Mouse (Mus musculus) midbrain, embryonic 10.5 days (tissue): ENCODE results near the gene Cby1. TPM values are rescaled to one million over a fixed set of nuclear protein-coding genes. Genes with fewer than 3 reads are reported as not detected.

ENCODE experiments used
- DNase-seq: peaks from one replicate; pipeline ENCODE4 v3.0.0-alpha.2; 2017; ENCODE audit warnings: low spot score
- H3K27ac ChIP-seq: fragments of 300-500 bp; sonication (generic); replicated peaks from 2 replicates; pipeline ENCODE4 v1.5.1; 2016; ENCODE audit warnings: mild to moderate bottlenecking
- H3K27me3 ChIP-seq: fragments of 300-500 bp; sonication (generic); 2 replicates; pipeline ENCODE4 v1.6.1; 2016; ENCODE audit warnings: low read depth, mild to moderate bottlenecking; ENCODE audit not compliant: poor library complexity, severe bottlenecking
- H3K36me3 ChIP-seq: fragments of 300-500 bp; sonication (generic); 2 replicates; pipeline ENCODE4 v1.6.1; 2016; ENCODE audit warnings: mild to moderate bottlenecking, moderate library complexity
- H3K4me1 ChIP-seq: fragments of 300-500 bp; sonication (generic); 2 replicates; pipeline ENCODE4 v1.6.1; 2016
- H3K4me3 ChIP-seq: fragments of 300-500 bp; sonication (generic); 2 replicates; pipeline ENCODE4 v1.5.1; 2016; ENCODE audit warnings: mild to moderate bottlenecking, moderate library complexity
- H3K9me3 ChIP-seq: fragments of 300-500 bp; sonication (generic); replicated peaks from 2 replicates; pipeline ENCODE4 v1.6.1; 2016; ENCODE audit warnings: mild to moderate bottlenecking
- WGBS: fragments of 180-500 bp; shearing (Covaris S2); methylation state at CpG from one replicate; pipeline ENCODE4 v1.1.7; 2016; 5-methylcytosine and 5-hydroxymethylcytosine counted together
- polyA plus RNA-seq: library from polyadenylated mRNA; unstranded; fragments of >200 nt; fragmentation: Nextera tagmentation; extraction: Ambion mirVana; gene quantifications from 2 replicates; pipeline ENCODE4 v1.2.1, GENCODE M21; 2016

Gene Cby1
- polyA plus RNA-seq, 1 experiment from 2014 or later = 89.1 TPM

DNA sequence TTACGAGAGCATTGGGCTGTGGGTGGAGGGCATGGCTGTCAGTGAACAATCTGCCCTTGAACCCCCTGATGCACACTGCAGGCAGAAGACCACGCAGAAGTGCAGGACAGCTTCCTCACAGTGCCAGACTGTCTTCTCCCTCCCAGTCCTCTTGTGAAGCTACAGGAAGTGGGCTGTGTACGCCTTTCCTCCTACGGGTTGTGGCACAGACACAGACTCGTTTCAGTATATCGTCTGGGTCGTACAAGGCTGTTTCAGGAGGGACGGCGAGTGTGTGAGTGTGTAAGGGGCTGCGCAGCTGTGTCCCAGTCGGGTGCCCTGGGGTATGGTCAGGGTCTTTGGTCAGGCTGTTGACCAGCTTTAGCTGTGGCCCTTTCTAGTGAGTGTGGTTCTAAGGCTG lies 34.7 kb downstream of the Cby1 start:
- 88% methylated on average over 11 of the region's 11 CpGs for WGBS
- H3K36me3 ChIP-seq = peaks cover 39% of the 10 kb centered on the region
- H3K4me1 ChIP-seq = peaks cover 46% of the 10 kb centered on the region
- no peaks in the 10 kb centered on the region for H3K27me3 ChIP-seq
- H3K27ac ChIP-seq = 0 out of 2 replicates have a peak overlapping the region, but pooled peaks have one; percentile 18
- H3K9me3 ChIP-seq = no peaks in the 10 kb centered on the region
- no peak for DNase-seq
- H3K4me3 ChIP-seq = peak overlapping the region; percentile 5; the same call in 1 of the 2 replicates

- no peaks in the 10 kb centered on the region for H3K9me3 ChIP-seq
- no peak for DNase-seq
- peaks cover 46% of the 10 kb centered on the region for H3K36me3 ChIP-seq
- 89% methylated on average over 4 of the region's 4 CpGs for WGBS
- H3K27ac ChIP-seq = no peak overlapping the region
- peaks cover 40% of the 10 kb centered on the region for H3K4me1 ChIP-seq
- no peak overlapping the region for H3K4me3 ChIP-seq
- H3K27me3 ChIP-seq = no peaks in the 10 kb centered on the region
Observed at GRCm38 (mm10) chr15:79694512-79694911, 35.5 kb downstream of the Cby1 start.

- Histone ChIP-seq H3K4me1 (peaks cover 33% of the 10 kb centered on the region), H3K27ac (no peak overlapping the region), H3K36me3 (peaks cover 48% of the 10 kb centered on the region), H3K4me3 (no peak overlapping the region), H3K9me3 (no peaks in the 10 kb centered on the region), H3K27me3 (no peaks in the 10 kb centered on the region)
- WGBS = 80% methylated on average over 3 of the region's 3 CpGs
- DNase-seq = no peak
Observed at GRCm38 (mm10) chr15:79695516-79695915, 36.5 kb downstream of the Cby1 start.

DNA sequence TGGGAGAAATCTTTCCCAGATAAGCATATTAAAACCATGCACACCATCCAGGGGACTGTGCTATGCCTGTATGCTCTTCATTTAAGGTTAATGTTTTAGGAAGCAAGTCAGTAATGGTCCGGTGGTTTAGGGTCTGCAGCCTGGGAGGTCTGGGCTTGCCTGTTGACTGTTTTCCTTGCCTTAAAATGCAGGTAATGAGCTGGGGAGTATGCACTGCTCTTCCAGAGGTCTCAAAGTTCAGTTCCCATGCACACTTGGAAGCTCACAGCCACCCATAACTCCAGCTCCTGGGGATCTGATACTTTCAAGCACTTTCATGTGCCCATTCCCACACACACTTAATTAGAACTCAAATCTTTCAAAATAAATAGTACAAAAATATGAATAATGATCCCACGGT lies 37.5 kb downstream of the Cby1 start:
- H3K4me1 ChIP-seq = peaks cover 29% of the 10 kb centered on the region
- 95% methylated on average over 2 of the region's 2 CpGs for WGBS
- H3K36me3 ChIP-seq = peaks cover 48% of the 10 kb centered on the region
- no peaks in the 10 kb centered on the region for H3K27me3 ChIP-seq
- no peaks in the 10 kb centered on the region for H3K9me3 ChIP-seq
- H3K27ac ChIP-seq = no peak overlapping the region
- DNase-seq = no peak
- no peak overlapping the region for H3K4me3 ChIP-seq

DNA sequence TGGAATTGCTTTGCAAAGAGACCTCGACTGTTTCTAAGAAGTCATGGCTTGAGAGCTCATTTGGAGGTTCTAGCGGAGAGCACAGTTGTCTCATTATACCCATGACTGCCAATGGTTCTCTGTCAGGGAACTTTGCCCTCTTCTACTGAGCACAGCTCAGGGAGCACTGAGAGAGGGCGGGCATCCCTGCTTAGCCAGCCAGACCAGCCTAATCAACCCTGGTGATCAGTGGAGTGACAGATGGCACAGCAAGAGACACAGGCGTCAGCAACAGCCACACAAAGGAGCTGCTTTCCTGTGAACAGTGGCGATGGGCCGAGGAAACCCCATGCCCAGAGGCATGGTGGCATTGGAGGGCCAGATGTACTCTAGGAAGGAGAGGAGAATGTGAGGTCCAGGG lies 38.0 kb downstream of the Cby1 start:
- no peak for DNase-seq
- WGBS = 90% methylated on average over 6 of the region's 6 CpGs
- Histone ChIP-seq H3K27ac (no peak overlapping the region), H3K4me1 (peaks cover 24% of the 10 kb centered on the region), H3K27me3 (no peaks in the 10 kb centered on the region), H3K36me3 (peaks cover 48% of the 10 kb centered on the region), H3K9me3 (no peaks in the 10 kb centered on the region), H3K4me3 (no peak overlapping the region)

- DNase-seq = no peak
- H3K9me3 ChIP-seq = no peaks in the 10 kb centered on the region
- peaks cover 48% of the 10 kb centered on the region for H3K36me3 ChIP-seq
- peaks cover 18% of the 10 kb centered on the region for H3K4me1 ChIP-seq
- no peak overlapping the region for H3K4me3 ChIP-seq
- WGBS = 82% methylated on average over 9 of the region's 9 CpGs
- no peak overlapping the region for H3K27ac ChIP-seq
- no peaks in the 10 kb centered on the region for H3K27me3 ChIP-seq
Observed at GRCm38 (mm10) chr15:79697558-79698187, 38.7 kb downstream of the Cby1 start.

DNA sequence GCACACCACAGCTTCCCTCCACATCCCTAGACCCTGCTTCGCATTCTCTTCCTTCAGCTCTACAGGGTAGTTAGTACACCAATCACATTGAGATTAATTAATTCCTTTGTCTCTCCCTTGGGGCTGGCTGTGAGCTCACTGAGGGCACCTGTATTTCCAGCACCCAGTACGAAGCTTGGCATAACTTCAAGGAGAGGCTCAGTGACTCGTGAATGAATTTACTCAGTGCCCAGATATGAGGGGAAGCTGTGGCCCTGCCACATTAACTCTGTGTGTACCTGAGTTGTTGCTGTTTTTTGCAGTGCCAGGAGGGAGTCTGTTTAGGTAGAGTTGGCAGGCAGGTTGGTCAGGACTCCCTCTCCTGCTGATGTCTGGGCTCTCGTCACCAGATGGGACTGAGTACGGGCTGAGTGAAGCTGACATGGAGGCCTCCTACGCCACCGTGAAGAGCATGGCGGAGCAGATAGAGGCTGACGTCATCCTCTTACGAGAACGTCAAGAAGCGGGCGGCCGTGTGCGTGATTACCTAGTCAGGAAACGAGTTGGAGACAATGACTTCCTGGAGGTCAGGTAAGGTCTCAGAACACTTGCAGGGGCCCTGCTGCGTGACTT lies 47.7 kb downstream of the Cby1 start:
- DNase-seq = no peak
- H3K27ac ChIP-seq = no peak overlapping the region
- WGBS = 92% methylated on average over 17 of the region's 17 CpGs
- peaks cover 58% of the 10 kb centered on the region for H3K36me3 ChIP-seq
- H3K9me3 ChIP-seq = no peaks in the 10 kb centered on the region
- H3K27me3 ChIP-seq = no peaks in the 10 kb centered on the region
- H3K4me1 ChIP-seq = no peaks in the 10 kb centered on the region
- no peak overlapping the region for H3K4me3 ChIP-seq

DNA sequence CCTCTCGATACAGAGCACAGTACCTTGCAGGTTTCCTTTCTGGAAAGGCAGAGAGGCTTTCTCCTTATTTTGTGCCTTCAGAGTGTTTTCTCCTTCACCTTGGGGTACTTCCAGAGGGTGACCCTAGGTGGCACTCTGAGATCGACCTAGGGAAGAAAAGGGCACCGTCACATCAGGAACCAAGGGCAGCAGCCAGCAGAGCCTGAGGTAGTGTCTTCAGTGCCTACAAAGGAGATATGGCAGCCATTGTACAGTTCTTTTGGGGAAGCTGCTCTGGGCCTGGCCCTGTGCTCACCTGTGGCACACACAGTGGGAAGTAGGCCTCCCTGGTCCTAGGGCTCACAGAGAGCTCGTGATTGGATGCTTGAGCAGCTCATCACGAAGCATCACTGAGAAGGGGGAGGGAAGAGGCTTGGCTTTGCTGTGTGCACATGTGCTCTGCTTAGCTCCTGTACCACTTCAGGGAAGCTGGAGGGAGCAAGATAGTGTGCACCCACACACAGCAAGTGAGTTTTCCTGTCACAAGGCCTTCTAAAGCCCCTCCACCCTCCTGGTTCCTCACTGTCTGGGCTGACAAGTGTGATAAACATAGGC lies 49.3 kb downstream of the Cby1 start:
- DNase-seq = no peak
- 94% methylated on average over 5 of the region's 5 CpGs for WGBS
- Histone ChIP-seq H3K27me3 (no peaks in the 10 kb centered on the region), H3K36me3 (peaks cover 74% of the 10 kb centered on the region), H3K9me3 (no peaks in the 10 kb centered on the region), H3K4me3 (no peak overlapping the region), H3K4me1 (no peaks in the 10 kb centered on the region), H3K27ac (no peak overlapping the region)

DNA sequence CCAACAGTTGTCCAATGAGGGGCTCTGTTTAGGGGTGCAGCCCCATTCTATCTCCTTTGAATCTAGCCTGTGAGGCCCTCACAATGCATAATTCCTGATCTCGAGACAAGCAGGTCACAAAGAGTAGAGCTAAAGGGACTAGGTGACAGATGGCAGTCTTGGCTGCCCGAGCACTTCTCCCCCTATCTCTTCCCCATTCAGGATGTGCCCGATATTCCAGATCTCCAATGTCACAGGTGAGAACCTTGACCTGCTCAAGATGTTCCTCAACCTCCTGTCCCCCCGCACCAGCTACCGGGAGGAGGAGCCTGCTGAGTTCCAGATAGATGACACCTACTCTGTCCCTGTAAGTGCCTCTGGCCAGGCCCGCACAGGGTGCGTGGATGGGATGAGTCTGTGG lies 56.6 kb downstream of the Cby1 start:
- Histone ChIP-seq H3K9me3 (no peaks in the 10 kb centered on the region), H3K27ac (no peak overlapping the region), H3K36me3 (peaks cover 100% of the 10 kb centered on the region), H3K27me3 (no peaks in the 10 kb centered on the region), H3K4me3 (no peak overlapping the region), H3K4me1 (no peaks in the 10 kb centered on the region)
- no peak for DNase-seq
- 92% methylated on average over 7 of the region's 7 CpGs for WGBS

- H3K9me3 ChIP-seq = no peaks in the 10 kb centered on the region
- H3K27me3 ChIP-seq = no peaks in the 10 kb centered on the region
- no peak overlapping the region for H3K27ac ChIP-seq
- DNase-seq = no peak
- H3K4me1 ChIP-seq = no peaks in the 10 kb centered on the region
- H3K4me3 ChIP-seq = no peak overlapping the region
- 88% methylated on average over 6 of the region's 6 CpGs for WGBS
- peaks cover 98% of the 10 kb centered on the region for H3K36me3 ChIP-seq
Observed at GRCm38 (mm10) chr15:79716710-79717109, 57.7 kb downstream of the Cby1 start.

Other genes starting within 250 kb of the Cby1 start
- gene Csnk1e, start 203.6 kb upstream of the Cby1 start, polyA plus RNA-seq = 128 and 162 TPM in 2 replicates
- 0.05 TPM in 1 of 2 replicates, not detected in the other for gene Kcnj4, start 154.0 kb upstream of the Cby1 start, polyA plus RNA-seq
- gene Kdelr3, start 142.8 kb upstream of the Cby1 start, polyA plus RNA-seq = 15.5 and 24.2 TPM in 2 replicates
- gene Ddx17, start 112.5 kb upstream of the Cby1 start, polyA plus RNA-seq = 43.5 and 48.1 TPM in 2 replicates
- gene Dmc1, start 54.1 kb upstream of the Cby1 start, polyA plus RNA-seq = 1.5 TPM in 2 replicates
- gene Fam227a, start 243 bp upstream of the Cby1 start, polyA plus RNA-seq = 2.2 and 2.4 TPM in 2 replicates
- gene Tomm22, start 11.7 kb downstream of the Cby1 start, polyA plus RNA-seq = 252 and 279 TPM in 2 replicates
- gene Josd1, start 28.7 kb downstream of the Cby1 start, polyA plus RNA-seq = 17.6 and 18.9 TPM in 2 replicates
- 46.6 and 49.0 TPM in 2 replicates for gene Gtpbp1, start 31.6 kb downstream of the Cby1 start, polyA plus RNA-seq
- gene Sun2, start 83.3 kb downstream of the Cby1 start, polyA plus RNA-seq = 2.2 and 3.9 TPM in 2 replicates
- 63.9 and 81.5 TPM in 2 replicates for gene Dnal4, start 118.7 kb downstream of the Cby1 start, polyA plus RNA-seq
- gene Nptxr, start 145.6 kb downstream of the Cby1 start, polyA plus RNA-seq = 2.2 and 3.4 TPM in 2 replicates
- gene Npcd, start 175.0 kb downstream of the Cby1 start, polyA plus RNA-seq = 0.16 TPM in 1 of 2 replicates, not detected in the other
- 24.0 and 30.4 TPM in 2 replicates for gene Cbx6, start 175.5 kb downstream of the Cby1 start, polyA plus RNA-seq
- gene Apobec3, start 232.5 kb downstream of the Cby1 start, polyA plus RNA-seq = 6.2 and 8.5 TPM in 2 replicates